Mouse (Mus musculus) midbrain, embryonic 14.5 days (tissue): ENCODE data around the gene Dcaf6. TPM values are rescaled to one million over a fixed set of nuclear protein-coding genes. Genes with fewer than 3 reads are reported as not detected.
A peak's percentile ranks its signal among the peaks of the same experiment; 100 is the strongest.

Source experiments
- ATAC-seq: fragments of 200-750 bp; cut with Nextera tagmentation; 2 replicates; pipeline ENCODE4 v1.8.0; 2017; ENCODE audit warnings: moderate number of reproducible peaks, moderate library complexity; ENCODE audit not compliant: low FRiP score, low TSS enrichment
- DNase-seq: peaks from one replicate; pipeline ENCODE4 v3.0.0-alpha.2; 2015
- H3K27ac ChIP-seq: fragments of 300-500 bp; sonication (generic); replicated peaks from 2 replicates; pipeline ENCODE4 v1.5.1; 2014; ENCODE audit warnings: mild to moderate bottlenecking, low read depth, low read length, moderate library complexity
- H3K27me3 ChIP-seq: fragments of 300-500 bp; sonication (generic); 2 replicates; pipeline ENCODE4 v1.6.1; 2014; ENCODE audit warnings: low read length, control low read depth, mixed read lengths; ENCODE audit not compliant: control insufficient read depth, insufficient read depth
- H3K36me3 ChIP-seq: fragments of 300-500 bp; sonication (generic); 2 replicates; pipeline ENCODE4 v1.6.1; 2014; ENCODE audit warnings: low read length, control low read depth; ENCODE audit not compliant: control insufficient read depth, insufficient read depth
- H3K4me1 ChIP-seq: fragments of 300-500 bp; sonication (generic); 2 replicates; pipeline ENCODE4 v1.6.1; 2014; ENCODE audit warnings: mild to moderate bottlenecking, antibody characterized with exemption, low read length, control low read depth; ENCODE audit not compliant: control insufficient read depth, insufficient read depth
- H3K4me2 ChIP-seq: fragments of 300-500 bp; sonication (generic); 2 replicates; pipeline ENCODE4 v1.6.1; 2014; ENCODE audit warnings: mild to moderate bottlenecking, low read length, moderate library complexity
- H3K4me3 ChIP-seq: fragments of 300-500 bp; sonication (generic); replicated peaks from 2 replicates; pipeline ENCODE4 v1.5.1; 2014; ENCODE audit warnings: low read depth, low read length
- H3K9ac ChIP-seq: fragments of 300-500 bp; sonication (generic); replicated peaks from 2 replicates; pipeline ENCODE4 v1.6.1; 2014; ENCODE audit warnings: mild to moderate bottlenecking, low read length, moderate library complexity
- H3K9me3 ChIP-seq: fragments of 300-500 bp; sonication (generic); 2 replicates; pipeline ENCODE4 v1.6.1; 2016; ENCODE audit warnings: low read length, control low read depth, mixed read lengths; ENCODE audit not compliant: control insufficient read depth
- whole genome bisulfite sequencing: fragments of 180-500 bp; shearing (Covaris S2); extraction: QIAGEN DNeasy Blood & Tissue Kit; methylation state at CpG from one replicate; pipeline ENCODE4 v1.1.7; 2014; 5-methylcytosine and 5-hydroxymethylcytosine counted together
- polyA plus RNA-seq: library from polyadenylated mRNA; unstranded; fragments of >200 nt; fragmentation: Nextera tagmentation; extraction: Ambion mirVana; gene quantifications from 2 replicates; pipeline ENCODE4 v1.2.1, GENCODE M21; 2014

Gene Dcaf6
- polyA plus RNA-seq, 1 experiment from 2014 or later, result 18.5 TPM

GRCm38 (mm10) chr1:165393033-165393432 lies 67.2 kb downstream of the Dcaf6 start:
- no peaks in the 10 kb centered on the region for H3K27me3 ChIP-seq
- 94% methylated on average over 1 of the region's 1 CpGs for WGBS
- H3K4me1 ChIP-seq, result no peaks in the 10 kb centered on the region
- peaks cover 5% of the 10 kb centered on the region; the same call in 1 of the 2 replicates for H3K36me3 ChIP-seq
- no peak overlapping the region for H3K27ac ChIP-seq
- no peak overlapping the region for H3K9ac ChIP-seq
- H3K4me2 ChIP-seq, result no peak overlapping the region
- DNase-seq (no peak), ATAC-seq (no peak)
- H3K4me3 ChIP-seq, result no peak overlapping the region
- H3K9me3 ChIP-seq, result no peaks in the 10 kb centered on the region

GRCm38 (mm10) chr1:165388716-165389115 lies 71.6 kb downstream of the Dcaf6 start:
- peak; percentile 14 for DNase-seq
- Histone ChIP-seq H3K4me3 (no peak overlapping the region), H3K9ac (no peak overlapping the region), H3K27ac (no peak overlapping the region), H3K36me3 (peaks cover 10% of the 10 kb centered on the region; the same call in 1 of the 2 replicates), H3K4me1 (no peaks in the 10 kb centered on the region), H3K27me3 (no peaks in the 10 kb centered on the region), H3K9me3 (no peaks in the 10 kb centered on the region), H3K4me2 (no peak overlapping the region)
- ATAC-seq, result no peak
- WGBS, result 83% methylated on average over 5 of the region's 5 CpGs

GRCm38 (mm10) chr1:165386525-165386923 lies 73.8 kb downstream of the Dcaf6 start:
- H3K9me3 ChIP-seq, result no peaks in the 10 kb centered on the region
- no peak overlapping the region for H3K27ac ChIP-seq
- no peak overlapping the region for H3K4me2 ChIP-seq
- 89% methylated on average over 9 of the region's 9 CpGs for WGBS
- no peak overlapping the region for H3K4me3 ChIP-seq
- H3K27me3 ChIP-seq, result no peaks in the 10 kb centered on the region
- ATAC-seq (no peak), DNase-seq (no peak)
- no peaks in the 10 kb centered on the region for H3K4me1 ChIP-seq
- H3K36me3 ChIP-seq, result peaks cover 10% of the 10 kb centered on the region; the same call in 1 of the 2 replicates
- H3K9ac ChIP-seq, result no peak overlapping the region

- 95% methylated on average over 14 of the region's 14 CpGs for WGBS
- no peak for DNase-seq
- Histone ChIP-seq H3K36me3 (peaks cover 10% of the 10 kb centered on the region; the same call in 1 of the 2 replicates), H3K4me1 (no peaks in the 10 kb centered on the region), H3K9ac (no peak overlapping the region), H3K4me2 (no peak overlapping the region), H3K9me3 (no peaks in the 10 kb centered on the region), H3K4me3 (no peak overlapping the region), H3K27ac (no peak overlapping the region), H3K27me3 (no peaks in the 10 kb centered on the region)
- ATAC-seq, result no peak
These were observed 74.3 kb downstream of the Dcaf6 start for GRCm38 (mm10) chr1:165385810-165386524.

GRCm38 (mm10) chr1:165373839-165374238 lies 86.4 kb downstream of the Dcaf6 start:
- Histone ChIP-seq H3K9ac (no peak overlapping the region), H3K4me2 (no peak overlapping the region), H3K27ac (no peak overlapping the region), H3K4me1 (no peaks in the 10 kb centered on the region), H3K36me3 (no peaks in the 10 kb centered on the region), H3K27me3 (no peaks in the 10 kb centered on the region), H3K9me3 (no peaks in the 10 kb centered on the region), H3K4me3 (no peak overlapping the region)
- ATAC-seq (no peak), DNase-seq (peak; percentile 4)
- WGBS, result 73% methylated on average over 9 of the region's 9 CpGs

- no peaks in the 10 kb centered on the region for H3K36me3 ChIP-seq
- H3K4me1 ChIP-seq, result no peaks in the 10 kb centered on the region
- H3K27me3 ChIP-seq, result no peaks in the 10 kb centered on the region
- ATAC-seq (no peak), DNase-seq (no peak)
- H3K4me3 ChIP-seq, result no peak overlapping the region
- no peaks in the 10 kb centered on the region for H3K9me3 ChIP-seq
- 85% methylated on average over 4 of the region's 4 CpGs for WGBS
- H3K27ac ChIP-seq, result no peak overlapping the region
- H3K9ac ChIP-seq, result no peak overlapping the region
- H3K4me2 ChIP-seq, result no peak overlapping the region
These were observed 89.3 kb downstream of the Dcaf6 start for GRCm38 (mm10) chr1:165370990-165371389.

GRCm38 (mm10) chr1:165365057-165365456 lies 95.2 kb downstream of the Dcaf6 start:
- Histone ChIP-seq H3K36me3 (no peaks in the 10 kb centered on the region), H3K4me2 (no peak overlapping the region), H3K9ac (no peak overlapping the region), H3K4me1 (no peaks in the 10 kb centered on the region), H3K4me3 (no peak overlapping the region), H3K9me3 (no peaks in the 10 kb centered on the region), H3K27ac (no peak overlapping the region), H3K27me3 (no peaks in the 10 kb centered on the region)
- WGBS, result 95% methylated on average over 3 of the region's 3 CpGs
- ATAC-seq (no peak), DNase-seq (no peak)

- no peaks in the 10 kb centered on the region for H3K4me1 ChIP-seq
- no peak overlapping the region for H3K27ac ChIP-seq
- no peak overlapping the region for H3K9ac ChIP-seq
- H3K9me3 ChIP-seq, result no peaks in the 10 kb centered on the region
- ATAC-seq (no peak), DNase-seq (no peak)
- 87% methylated on average over 2 of the region's 2 CpGs for WGBS
- H3K36me3 ChIP-seq, result no peaks in the 10 kb centered on the region
- H3K4me3 ChIP-seq, result no peak overlapping the region
- H3K4me2 ChIP-seq, result no peak overlapping the region
- no peaks in the 10 kb centered on the region for H3K27me3 ChIP-seq
These were observed 97.0 kb downstream of the Dcaf6 start for GRCm38 (mm10) chr1:165363271-165363670.

- Histone ChIP-seq H3K27ac (no peak overlapping the region), H3K9me3 (no peaks in the 10 kb centered on the region), H3K4me3 (no peak overlapping the region), H3K9ac (no peak overlapping the region), H3K4me2 (no peak overlapping the region), H3K27me3 (no peaks in the 10 kb centered on the region), H3K36me3 (peaks cover 6% of the 10 kb centered on the region; the same call in 1 of the 2 replicates), H3K4me1 (no peaks in the 10 kb centered on the region)
- ATAC-seq (no peak), DNase-seq (no peak)
- WGBS, result 83% methylated on average over 2 of the region's 2 CpGs
These were observed 103.9 kb downstream of the Dcaf6 start for GRCm38 (mm10) chr1:165356347-165356746.
